Mouse (Mus musculus): ENCODE data around the gene Kcnj8.
"Not testable (repeated sequence)": the region's sequence is repeated elsewhere in the genome, so short reads cannot be mapped to it uniquely, and the experiment has no call there.

The Kcnj8 gene

DNA sequence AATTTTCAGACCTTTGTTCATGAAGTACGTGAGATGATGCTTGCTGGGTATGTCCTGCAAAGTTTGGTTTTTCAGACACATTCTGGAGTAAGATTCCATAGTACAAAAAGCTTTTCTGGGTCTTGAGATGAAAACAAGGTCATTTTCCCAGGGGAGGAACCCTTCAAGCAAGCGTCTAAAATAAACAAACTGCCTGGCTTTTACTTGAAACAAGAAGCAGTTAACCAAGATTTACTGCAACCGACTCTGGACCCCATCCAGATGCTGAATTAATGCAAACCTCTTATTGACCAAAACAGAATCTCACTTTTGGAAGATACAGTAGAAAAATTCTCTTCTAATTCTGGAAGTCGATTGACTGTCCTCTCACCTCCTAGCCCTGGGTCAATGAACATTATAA is 20.5 kb downstream of the Kcnj8 start:
- in situ Hi-C loops (cut with MboI, MseI), result no loop called here

DNA sequence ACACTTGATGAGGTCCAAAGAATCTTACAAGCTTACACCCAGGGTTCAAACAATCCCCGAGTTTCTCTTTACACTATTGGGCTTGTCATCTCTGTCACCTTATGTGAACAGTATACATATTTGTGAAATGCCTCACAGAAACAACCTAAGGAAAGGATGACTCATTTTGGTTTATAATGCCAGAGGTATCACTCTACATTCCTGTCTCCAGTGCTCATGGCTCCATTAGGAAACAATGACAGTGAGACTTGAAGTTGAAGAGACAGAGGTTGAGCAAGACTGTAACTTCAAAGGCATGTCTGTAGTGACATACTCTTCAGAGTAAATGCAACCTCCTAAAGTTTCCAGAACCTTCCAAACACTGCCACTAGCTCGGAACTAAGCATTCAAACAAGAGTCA is 23.0 kb downstream of the Kcnj8 start:
- in situ Hi-C loops (cut with MboI, MseI), result no loop called here

DNA sequence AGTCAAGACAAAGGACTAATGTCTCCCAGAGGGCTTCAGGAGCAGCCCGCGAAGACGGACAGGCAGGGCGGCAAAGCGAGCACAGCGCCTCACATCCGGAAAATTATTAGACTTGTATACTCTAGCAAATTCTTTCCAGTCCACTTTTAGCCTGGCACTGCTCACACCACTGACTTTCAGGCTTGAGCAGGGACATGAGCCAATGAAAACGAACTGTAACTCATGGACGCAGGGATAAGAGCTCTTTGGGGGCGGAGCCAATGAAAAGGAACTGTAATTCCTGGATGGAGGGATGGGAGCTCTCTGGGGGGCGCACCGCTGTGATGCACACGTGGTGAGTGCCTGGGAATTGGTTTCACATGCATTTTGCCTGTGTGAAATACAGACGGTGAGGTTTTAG is 26.3 kb downstream of the Kcnj8 start:
- in situ Hi-C loops (cut with MboI, MseI), result no loop called here

DNA sequence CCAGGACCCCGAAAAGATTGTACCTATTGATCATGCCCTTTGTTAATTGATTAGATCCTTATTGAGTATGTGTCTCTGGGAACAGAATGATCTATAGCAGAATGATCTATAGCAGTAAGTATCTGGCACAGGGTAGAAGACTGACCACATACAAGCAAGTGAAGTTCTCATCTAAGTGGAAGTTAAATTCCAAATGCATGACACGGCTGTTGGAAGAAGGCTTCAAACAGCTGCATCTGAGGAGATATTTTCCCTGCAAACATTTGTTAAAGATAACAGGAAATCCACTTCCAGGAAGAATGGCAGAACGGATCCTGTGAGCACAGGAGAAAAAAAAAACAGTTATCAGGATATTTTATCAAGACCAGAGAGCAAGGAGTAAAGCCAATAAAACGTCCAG is 27.8 kb downstream of the Kcnj8 start:
- in situ Hi-C loops (cut with MboI, MseI), result no loop called here

DNA sequence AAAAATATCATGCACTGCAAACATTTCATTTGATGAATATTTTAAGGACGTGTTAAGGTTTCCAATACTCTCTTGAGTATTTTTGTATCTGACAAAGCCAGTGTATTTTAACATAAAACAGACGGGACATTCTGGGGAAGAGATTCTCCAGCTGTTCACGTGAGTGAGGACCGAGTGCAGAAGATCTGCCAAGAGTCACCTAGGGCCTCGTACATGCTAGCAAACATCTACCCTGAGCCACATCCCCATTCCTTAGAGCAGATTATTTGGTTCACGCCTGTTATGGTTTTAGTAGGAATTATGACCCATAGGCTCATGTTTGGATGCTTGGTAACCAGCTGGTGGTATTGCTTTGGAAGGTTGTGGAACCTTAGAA is 28.6 kb downstream of the Kcnj8 start:
- in situ Hi-C loops (cut with MboI, MseI), result no loop called here

DNA sequence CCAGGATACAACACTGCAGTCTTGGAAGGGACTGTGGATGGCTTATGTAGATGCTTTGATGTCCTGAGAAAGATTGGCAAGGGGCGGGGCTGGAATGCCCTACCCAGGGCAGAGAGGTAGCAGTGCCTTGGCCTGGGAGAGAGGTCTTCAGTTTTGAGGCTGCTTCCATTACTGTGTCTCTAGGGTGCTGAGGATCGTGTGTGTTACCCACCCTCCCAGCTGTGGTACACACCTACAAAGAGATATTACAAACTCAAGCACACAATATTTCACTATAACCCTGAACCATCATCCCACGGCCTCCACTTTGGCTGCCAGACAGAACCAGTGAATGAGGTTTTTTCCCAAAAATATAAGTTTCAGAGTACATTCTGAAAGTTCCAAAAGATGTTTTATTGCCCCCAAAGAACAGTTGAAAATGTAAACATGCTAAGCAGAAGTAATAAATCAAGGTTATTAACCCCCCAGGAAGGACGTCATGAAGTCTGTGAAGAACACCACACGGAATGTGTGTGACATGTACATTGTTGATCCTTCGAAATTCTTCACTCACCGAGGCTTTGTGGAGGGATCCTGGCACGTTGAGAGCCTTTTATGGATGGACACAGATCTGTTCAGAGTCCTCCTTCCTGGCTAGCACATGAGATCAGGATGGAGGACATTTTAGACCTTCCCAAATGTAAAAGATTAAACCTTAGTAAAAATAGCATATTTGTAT is 29.2 kb downstream of the Kcnj8 start:
- in situ Hi-C loops (cut with MboI, MseI), result no loop called here

DNA sequence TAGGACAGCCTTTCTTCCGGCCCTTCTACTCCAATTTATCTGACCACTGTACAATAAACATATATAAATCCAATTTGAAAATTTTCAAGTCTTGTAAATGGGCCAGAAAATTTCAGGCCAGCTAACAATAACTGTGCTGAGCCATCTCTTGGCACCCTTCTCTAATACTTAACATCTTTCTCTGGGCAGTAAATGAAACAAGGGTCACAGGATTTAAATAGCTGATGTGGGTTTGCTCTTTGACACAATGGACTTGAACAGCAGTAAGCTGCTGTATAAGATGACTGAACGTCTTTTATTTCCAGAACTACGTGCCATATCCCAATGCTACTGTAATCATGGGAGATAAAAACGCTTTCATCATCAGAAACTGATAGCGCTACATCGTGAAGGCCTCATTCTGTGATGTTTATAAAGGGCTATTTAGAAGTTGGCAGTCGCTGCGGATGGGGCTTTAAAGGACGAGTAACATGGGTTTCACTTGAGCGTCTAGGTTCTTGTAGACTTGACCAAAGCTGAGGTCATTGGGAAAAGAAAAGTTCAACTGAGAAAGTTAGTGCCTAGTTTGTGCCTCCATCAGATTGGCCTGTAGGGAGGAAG is 30.8 kb downstream of the Kcnj8 start:
- in situ Hi-C loops (cut with MboI, MseI), result no loop called here

DNA sequence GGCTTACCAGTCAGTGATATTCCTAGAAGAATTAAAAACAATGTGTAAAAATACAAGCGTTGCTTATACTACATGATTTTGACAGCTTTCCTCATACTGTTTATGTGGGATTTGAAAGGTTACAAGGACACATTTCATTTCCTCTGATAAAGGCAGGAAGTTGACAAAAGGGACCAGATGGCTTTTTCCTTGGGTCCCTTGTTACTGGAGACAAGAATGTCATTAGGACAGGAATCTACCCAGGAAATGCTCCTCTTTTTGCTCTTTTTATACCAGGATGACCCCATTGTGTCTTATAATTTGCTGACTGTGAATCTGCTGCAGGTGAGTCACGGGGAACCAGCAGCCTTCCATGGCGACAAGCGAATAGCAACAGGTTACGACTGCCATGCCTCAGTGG is 31.3 kb downstream of the Kcnj8 start:
- in situ Hi-C loops (cut with MboI, MseI), result no loop called here

DNA sequence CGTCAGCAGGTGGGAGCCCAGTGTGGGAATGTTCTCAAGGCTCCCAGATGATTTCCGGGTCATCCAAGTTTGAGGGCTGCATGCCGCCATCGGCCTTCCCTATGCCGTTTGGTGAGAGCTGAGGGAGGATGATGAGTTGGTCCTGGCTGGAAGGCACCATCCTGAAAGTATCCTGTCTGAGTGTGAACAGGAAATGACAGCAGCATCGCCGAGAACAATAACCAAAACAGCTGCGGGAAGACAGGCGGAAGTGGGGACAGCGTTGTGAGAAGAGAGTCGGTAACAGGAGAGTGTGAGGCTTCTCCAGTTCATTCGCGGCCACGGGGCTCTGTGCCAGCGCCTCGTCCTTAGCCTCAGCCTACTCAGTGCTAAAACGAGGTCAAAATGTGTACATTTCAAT is 32.9 kb downstream of the Kcnj8 start:
- in situ Hi-C loops (cut with MboI, MseI), result no loop called here

DNA sequence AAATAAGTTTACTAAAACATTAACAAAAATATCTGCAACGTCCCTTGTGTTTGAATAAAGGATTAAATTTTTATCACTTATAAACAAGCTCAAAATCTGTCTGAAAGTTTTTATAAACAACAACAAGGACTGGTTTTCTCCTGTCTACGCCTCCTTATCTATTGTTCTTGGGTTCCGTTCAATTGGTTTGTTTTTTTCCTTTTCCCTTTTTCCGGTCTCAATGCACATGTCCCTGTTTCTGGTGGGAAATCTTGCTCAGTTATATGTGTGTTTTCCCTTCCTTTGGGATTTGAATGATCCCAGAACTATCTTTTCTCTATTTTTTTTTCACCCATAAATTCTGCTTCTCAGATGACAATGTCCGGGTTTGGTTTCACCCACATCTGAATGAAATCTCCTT is 38.0 kb downstream of the Kcnj8 start:
- in situ Hi-C loops (cut with MboI, MseI), result no loop called here

DNA sequence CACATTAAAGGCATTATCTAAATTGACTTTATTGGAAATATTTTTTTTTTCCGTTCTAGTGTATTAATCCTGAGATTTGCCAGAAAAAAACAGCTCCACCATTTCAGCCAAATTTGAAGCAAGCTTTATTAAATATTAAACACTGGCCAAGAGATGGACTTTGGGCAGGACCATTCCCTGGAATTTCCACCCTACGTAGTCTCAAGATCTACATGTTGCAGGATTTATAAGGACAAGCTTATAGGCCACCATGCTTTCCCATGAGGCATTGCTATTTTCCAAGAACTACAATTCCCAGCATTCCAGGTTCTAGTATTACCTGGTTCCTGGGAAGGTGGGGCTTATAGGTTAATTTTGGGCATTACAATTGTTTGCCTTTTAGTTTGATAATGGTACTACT is 38.7 kb downstream of the Kcnj8 start:
- in situ Hi-C loops (cut with MboI, MseI), result no loop called here

DNA sequence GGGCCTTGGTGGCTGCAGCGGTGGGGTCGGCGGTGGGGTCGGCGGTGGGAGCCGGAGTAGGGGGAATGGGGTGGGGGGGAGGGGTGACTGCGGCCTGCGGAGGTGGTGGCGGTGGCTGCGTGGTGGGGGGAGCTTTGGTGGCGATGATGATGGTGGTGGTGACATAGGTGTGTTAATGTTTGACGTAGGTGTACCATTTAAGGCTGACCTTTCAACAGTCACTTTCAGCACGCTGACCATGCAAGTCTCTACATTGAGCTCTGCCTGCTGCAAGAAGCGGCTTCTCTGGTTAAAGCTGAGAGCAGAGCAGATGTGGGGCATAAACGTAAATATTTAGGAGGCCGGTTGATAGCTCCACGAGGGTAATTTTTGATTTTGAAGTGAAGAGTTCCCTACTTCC is 39.3 kb downstream of the Kcnj8 start:
- in situ Hi-C loops (cut with MboI, MseI), result no loop called here

DNA sequence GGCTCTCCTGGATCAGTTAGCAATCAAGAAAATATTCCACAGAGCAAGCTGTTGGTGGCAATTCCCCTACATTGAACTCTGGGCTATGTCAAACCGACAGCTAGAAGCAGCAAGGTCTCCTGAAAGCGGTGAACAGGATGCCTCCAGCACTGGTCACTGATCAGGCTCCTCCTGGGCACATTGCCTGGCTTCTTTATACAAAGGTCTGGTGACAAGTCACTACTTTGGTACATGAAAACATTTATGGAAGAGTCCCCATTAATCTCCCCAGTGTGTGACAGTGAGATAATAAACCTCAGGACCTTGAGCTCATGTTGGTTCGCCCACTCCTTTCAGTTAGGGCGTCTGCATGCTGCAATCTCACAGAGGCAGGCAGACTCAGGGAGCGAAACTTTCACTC is 41.0 kb downstream of the Kcnj8 start:
- in situ Hi-C loops (cut with MboI, MseI), result no loop called here

DNA sequence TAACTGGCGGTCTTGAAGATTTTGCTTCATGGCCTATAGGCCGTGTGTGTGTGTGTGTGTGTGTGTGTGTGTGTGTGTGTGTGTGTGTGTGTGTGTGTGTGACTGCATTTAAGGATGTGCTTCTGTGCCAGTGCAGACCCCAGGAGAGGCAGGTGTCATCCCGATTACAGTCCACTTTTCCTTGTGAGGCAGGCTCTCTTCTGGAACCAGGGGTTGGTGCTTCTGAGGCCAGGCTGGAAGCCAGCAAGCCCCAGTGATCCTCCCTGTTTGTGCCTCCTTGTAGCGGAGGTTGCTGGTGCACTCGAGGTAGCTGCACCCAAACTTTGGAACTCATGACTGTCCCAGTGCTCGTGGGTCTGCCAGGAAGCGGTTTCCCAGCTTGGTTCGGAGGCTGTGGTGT is 41.7 kb downstream of the Kcnj8 start:
- in situ Hi-C loops (cut with MboI, MseI), result loop anchor here (5.0 to 10.0 kb wide), 2 partner anchors 125 to 203 kb away; no protein-coding TSS in a partner anchor

DNA sequence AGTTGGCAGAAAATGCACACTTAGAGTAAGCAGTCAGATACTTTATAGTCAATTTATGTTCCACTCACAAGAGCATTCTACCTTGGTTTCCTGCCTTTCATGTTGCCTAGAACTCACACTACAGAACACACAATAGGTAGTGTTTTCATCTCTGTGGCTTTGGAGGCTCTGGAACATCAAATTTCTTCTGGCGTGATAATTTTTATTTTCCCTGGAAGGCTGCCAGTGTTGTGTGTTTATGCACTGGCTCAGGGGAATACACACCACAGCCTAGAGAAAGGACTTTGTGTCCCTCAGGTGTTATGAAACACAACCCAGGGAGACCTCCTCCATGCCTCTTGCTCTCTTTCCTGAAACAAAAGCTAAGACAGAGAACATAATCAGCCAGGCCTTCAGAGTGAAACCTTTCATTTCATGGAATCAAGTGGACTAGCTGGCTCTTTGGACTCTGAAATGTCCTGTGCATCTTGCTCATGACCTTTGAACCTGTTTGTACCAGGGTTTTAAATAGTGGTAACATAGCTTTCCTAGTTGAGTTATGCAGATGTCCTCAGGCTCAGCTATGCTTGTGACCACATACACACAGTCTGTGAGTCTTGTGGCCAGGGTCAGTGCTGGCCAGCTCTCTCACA is 43.4 kb downstream of the Kcnj8 start:
- in situ Hi-C loops (cut with MboI, MseI), result loop anchor here (5.0 to 10.0 kb wide), 2 partner anchors 127 to 204 kb away; no protein-coding TSS in a partner anchor

DNA sequence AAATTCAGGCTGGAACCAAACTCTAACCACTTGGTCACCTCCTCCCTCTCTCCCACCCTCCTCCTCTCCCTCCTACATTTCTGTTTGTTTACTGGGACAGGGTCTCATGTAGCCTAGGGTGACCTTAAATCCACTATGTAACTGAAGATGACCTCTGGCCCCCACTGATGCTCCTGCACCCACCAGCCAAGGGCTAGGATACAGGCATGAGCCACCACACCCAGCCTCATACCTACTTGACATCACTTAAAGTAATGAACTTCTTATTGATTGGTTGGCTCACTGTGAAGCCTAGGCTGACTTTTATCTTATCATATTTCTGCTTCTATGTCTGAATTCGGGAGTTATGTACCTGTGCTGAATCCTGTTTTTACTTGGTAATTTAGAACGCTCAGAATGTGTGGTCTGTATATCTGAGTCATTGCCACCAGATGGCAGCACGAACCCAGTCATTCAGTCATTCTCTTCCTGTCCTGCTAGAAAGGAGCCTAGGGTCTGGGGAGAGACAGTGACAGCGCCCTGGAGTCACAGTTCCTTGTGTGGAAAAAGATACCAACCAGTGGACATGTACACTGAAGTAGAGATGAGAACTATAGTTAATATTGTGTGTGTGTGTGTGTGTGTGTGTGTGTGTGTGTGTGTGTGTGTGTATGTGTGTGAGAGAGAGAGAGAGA is 46.6 kb downstream of the Kcnj8 start:
- in situ Hi-C loops (cut with MboI, MseI), result loop anchor here (5.0 to 10.0 kb wide), 2 partner anchors 130 to 208 kb away; no protein-coding TSS in a partner anchor

DNA sequence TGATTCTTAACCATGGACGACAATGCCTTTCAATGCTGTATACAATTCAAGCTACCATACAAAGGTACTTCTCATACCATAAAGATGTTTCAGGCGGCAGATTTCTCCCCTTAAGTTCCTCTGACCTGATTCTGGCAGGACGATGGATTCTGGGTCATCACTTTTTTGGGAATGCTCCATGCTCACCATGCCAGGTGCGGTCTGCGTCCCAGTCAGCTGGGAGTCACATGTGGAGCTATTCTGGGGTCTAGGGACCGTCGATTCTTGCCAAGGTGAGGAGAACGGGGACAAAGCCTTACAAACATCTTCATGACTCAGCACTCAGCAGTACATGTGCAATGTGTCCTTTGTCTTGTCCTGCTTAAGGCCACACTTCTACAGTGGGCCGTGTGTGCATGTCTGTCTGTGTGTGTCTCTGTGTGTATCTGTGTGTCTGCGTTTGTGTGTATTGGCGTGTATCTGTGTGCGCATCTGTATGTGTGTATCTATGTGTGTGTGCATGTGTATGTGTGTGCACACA is 49.8 kb downstream of the Kcnj8 start:
- in situ Hi-C loops (cut with MboI, MseI), result loop anchor here (10.0 kb wide), 1 partner anchor 133 kb away; no protein-coding TSS in a partner anchor

DNA sequence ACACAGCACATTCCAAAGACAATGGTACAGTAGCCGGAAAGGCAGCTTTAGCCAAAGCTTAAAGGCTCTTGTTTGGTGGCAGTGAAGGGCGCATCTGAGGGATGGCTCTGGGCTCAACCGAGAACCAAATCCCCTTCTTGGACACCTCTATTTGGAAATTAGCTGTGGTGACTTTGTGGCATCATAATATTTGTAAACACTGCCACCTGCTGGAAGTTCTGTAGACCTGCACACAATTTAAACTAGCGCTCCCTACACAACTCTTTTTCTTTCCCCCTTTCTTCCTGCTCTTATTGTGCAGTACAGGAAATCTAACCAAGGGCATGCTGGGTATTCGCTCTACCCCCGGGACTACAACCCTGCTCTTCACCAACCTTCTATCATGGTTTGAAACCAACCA is 52.3 kb downstream of the Kcnj8 start:
- in situ Hi-C loops (cut with MboI, MseI), result no loop called here

DNA sequence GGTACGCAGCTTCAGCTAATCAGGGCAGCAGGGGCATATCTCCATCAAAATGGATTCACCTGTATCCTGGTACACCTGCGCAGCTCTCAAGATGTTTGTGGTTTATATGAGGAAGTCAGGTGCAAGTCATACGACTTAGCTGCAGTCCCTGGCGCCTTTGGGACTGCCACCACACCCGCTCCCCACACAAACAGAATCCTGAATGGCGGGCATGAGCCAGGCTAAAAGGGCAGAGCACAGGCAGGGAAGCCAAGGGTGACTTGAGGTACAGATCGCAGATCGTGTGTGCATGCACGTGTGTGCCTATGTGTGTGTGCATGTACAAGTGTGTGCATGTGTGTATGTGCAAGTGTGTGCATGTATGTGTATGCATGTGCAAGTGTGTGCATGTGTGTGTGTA is 56.0 kb downstream of the Kcnj8 start:
- in situ Hi-C loops (cut with MboI, MseI), result not testable (repeated sequence)

DNA sequence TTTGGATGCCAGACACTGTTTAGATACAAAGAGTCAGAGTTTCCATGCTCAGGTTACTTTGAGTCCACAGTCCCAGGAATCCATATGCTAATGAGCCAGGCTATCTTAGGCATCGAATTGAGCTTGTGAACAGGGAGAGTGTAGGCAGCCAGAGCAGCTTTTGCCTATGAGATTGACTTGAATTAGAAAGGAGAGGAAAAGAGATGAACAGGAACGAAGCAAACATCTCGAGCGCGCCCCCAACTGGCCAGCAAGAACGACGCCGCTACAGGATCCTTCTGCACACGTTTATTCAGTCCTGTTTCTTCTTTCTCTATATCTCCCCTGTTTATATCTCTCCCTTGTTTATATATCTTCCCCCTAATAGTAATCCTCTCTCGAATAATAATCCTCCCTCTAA is 56.5 kb downstream of the Kcnj8 start:
- in situ Hi-C loops (cut with MboI, MseI), result no loop called here
